Mouse (Mus musculus): Measurements from ENCODE around the gene 6030408B16Rik.

- no peak for TF ChIP-seq CTCF (IDR thresholded peaks at IDR 0.05; ENCODE audit: insufficient read depth, low read depth, low read length)
- TF ChIP-seq POLR2A (IDR thresholded peaks at IDR 0.05; ENCODE audit: insufficient read depth, low read depth, low read length), result no peak
Observed at GRCm38 (mm10) chr15:101318889-101319765, 26.1 kb downstream of the 6030408B16Rik start.
